Mouse (Mus musculus) midbrain, embryonic 11.5 days (tissue): ENCODE measurements around the gene Olfr1262. TPM values are rescaled to one million over a fixed set of nuclear protein-coding genes. Genes with fewer than 3 reads are reported as not detected.

Source experiments
- ATAC-seq: fragments of 200-750 bp; cut with Nextera tagmentation; 2 replicates; pipeline ENCODE4 v1.8.0; 2017; ENCODE audit warnings: moderate TSS enrichment, moderate library complexity; ENCODE audit not compliant: low FRiP score
- DNase-seq: peaks from one replicate; pipeline ENCODE4 v3.0.0; 2015; ENCODE audit warnings: low spot score; ENCODE audit errors: missing footprints
- H3K27ac ChIP-seq: fragments of 300-500 bp; sonication (generic); 2 replicates; pipeline ENCODE4 v1.5.1; 2014; ENCODE audit warnings: low read depth, low read length
- H3K27me3 ChIP-seq: fragments of 300-500 bp; sonication (generic); 2 replicates; pipeline ENCODE4 v1.6.1; 2014; ENCODE audit warnings: mild to moderate bottlenecking, low read length, moderate library complexity, mixed read lengths; ENCODE audit not compliant: control insufficient read depth, insufficient read depth
- H3K36me3 ChIP-seq: fragments of 300-500 bp; sonication (generic); 2 replicates; pipeline ENCODE4 v1.6.1; 2014; ENCODE audit warnings: mild to moderate bottlenecking, low read length, moderate library complexity, mixed read lengths; ENCODE audit not compliant: control insufficient read depth, insufficient read depth
- H3K4me1 ChIP-seq: fragments of 300-500 bp; sonication (generic); 2 replicates; pipeline ENCODE4 v1.6.1; 2014; ENCODE audit warnings: low read length; ENCODE audit not compliant: control insufficient read depth, insufficient read depth
- H3K4me2 ChIP-seq: fragments of 300-500 bp; sonication (generic); 2 replicates; pipeline ENCODE4 v1.6.1; 2014; ENCODE audit warnings: mild to moderate bottlenecking, moderate library complexity
- H3K4me3 ChIP-seq: fragments of 300-500 bp; sonication (generic); 2 replicates; pipeline ENCODE4 v1.5.1; 2014; ENCODE audit warnings: low read depth, low read length
- H3K9ac ChIP-seq: fragments of 300-500 bp; sonication (generic); 2 replicates; pipeline ENCODE4 v1.6.1; 2014; ENCODE audit warnings: low read length
- H3K9me3 ChIP-seq: fragments of 300-500 bp; sonication (generic); 2 replicates; pipeline ENCODE4 v1.6.1; 2016; ENCODE audit warnings: low read length; ENCODE audit not compliant: control insufficient read depth
- WGBS: fragments of 180-500 bp; shearing (Covaris S2); extraction: QIAGEN DNeasy Blood & Tissue Kit; methylation state at CpG from one replicate; pipeline ENCODE4 v1.1.7; 2014; 5-methylcytosine and 5-hydroxymethylcytosine counted together
- polyA plus RNA-seq: library from polyadenylated mRNA; unstranded; fragments of >200 nt; fragmentation: Nextera tagmentation; extraction: Ambion mirVana; gene quantifications from 2 replicates; pipeline ENCODE4 v1.2.1, GENCODE M21; 2014

The Olfr1262 gene
- polyA plus RNA-seq = not detected in 2 replicates

DNA sequence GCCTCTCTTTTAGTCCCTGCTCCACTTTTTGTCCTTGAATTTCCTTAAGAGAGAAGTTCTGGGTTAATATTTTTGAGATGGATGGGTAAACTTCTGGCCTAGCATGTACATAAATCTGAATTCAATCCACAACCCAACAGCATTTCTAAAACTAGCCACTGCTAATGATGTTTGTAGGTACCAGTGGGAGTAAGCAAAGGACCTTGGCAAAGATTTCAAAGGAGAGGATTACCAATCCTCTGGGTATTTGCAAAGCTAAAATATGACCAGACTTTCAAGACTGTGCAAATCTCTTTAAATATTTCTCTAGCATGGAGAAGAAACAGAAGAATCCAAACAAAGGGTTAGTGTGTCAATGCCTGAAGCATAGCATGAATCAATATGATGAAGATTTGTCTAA lies at the start of gene Olfr1262:
Gene Olfr1262, plus strand, starts transcription at position 301 of the 400 bp plus-strand sequence.
- no peak for ATAC-seq
- no peak within 1 kb of the TSS for H3K27ac ChIP-seq
- no peaks in the 10 kb centered on the region for H3K36me3 ChIP-seq
- DNase-seq = no peak
- H3K4me2 ChIP-seq = no peak within 1 kb of the TSS
- no peak within 1 kb of the TSS for H3K9ac ChIP-seq
- no peaks in the 10 kb centered on the region for H3K9me3 ChIP-seq
- no peaks in the 10 kb centered on the region for H3K4me1 ChIP-seq
- H3K4me3 ChIP-seq = no peak within 1 kb of the TSS
- H3K27me3 ChIP-seq = no peaks in the 10 kb centered on the region

DNA sequence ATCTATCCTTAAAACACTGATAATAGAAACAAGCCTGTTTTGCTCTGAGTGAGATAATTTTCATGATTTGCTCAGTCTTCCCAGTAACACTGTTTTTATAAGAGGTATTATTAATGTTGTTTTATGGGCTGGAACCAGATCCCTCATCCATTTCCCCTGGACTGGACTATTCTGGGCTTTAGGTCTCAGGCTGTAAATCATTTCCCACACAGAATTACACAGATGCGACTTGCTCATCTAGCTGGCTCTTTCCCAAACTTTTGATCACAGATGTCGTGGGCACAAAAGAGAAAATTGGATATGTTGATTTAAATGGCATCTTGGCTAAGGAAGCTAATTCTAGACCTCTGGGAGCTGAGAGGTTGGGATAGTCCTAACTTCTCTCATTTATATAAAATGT lies 25.8 kb upstream of the Olfr1262 start, which contains the start of gene Olfr1260:
Gene Olfr1260, plus strand, starts transcription at position 157 of the 400 bp plus-strand sequence.
- Histone ChIP-seq H3K4me2 (no peak within 1 kb of the TSS), H3K4me1 (no peaks in the 10 kb centered on the region), H3K9me3 (no peaks in the 10 kb centered on the region), H3K27me3 (no peaks in the 10 kb centered on the region), H3K27ac (no peak within 1 kb of the TSS), H3K9ac (no peak within 1 kb of the TSS), H3K4me3 (no peak within 1 kb of the TSS), H3K36me3 (no peaks in the 10 kb centered on the region)
- WGBS = 77% methylated on average over 2 of the region's 2 CpGs
- DNase-seq (no peak), ATAC-seq (no peak)

DNA sequence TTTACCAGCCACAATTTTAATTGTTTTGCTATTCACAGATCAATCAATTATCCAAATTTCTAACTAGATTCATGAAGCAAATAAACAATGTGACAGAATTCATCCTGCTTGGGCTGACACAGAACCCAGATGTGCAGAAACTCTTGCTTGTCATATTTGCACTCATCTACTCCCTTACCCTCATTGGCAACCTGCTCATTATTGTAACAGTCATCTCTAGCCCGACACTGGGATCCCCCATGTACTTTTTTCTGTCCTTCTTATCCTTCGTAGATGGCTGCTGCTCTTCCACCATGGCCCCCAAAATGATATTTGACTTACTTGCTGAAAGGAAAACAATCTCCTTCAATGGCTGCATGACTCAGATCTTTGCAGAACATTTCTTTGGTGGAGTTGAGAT lies 22.2 kb upstream of the Olfr1262 start:
- no peak overlapping the region for H3K4me3 ChIP-seq
- H3K27me3 ChIP-seq = no peaks in the 10 kb centered on the region
- no peak overlapping the region for H3K4me2 ChIP-seq
- ATAC-seq (no peak), DNase-seq (no peak)
- WGBS = 87% methylated on average over 2 of the region's 2 CpGs
- H3K27ac ChIP-seq = no peak overlapping the region
- H3K9me3 ChIP-seq = no peaks in the 10 kb centered on the region
- H3K36me3 ChIP-seq = no peaks in the 10 kb centered on the region
- H3K9ac ChIP-seq = no peak overlapping the region
- H3K4me1 ChIP-seq = no peaks in the 10 kb centered on the region

DNA sequence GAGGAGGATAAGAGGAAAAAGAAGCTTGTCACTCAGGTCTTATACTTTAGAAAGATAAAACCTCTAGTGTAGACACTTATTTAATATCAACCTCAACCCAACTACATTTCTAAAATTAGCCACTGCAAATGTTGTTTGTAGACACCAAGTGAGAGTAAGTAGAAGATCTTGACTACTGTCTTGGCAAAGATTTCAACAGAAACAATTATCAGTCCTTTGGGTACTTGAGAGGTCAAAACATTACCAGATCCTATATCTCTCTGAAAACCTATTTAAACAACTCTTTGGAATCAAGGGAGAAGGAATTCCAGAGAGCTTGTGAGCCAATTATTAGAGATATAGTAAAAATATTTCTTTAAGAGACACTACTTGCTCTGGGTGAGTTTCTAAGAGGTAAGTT lies 9.0 kb upstream of the Olfr1262 start, which contains the start of gene Olfr1261:
Gene Olfr1261, plus strand, starts transcription at position 301 of the 400 bp plus-strand sequence.
- Histone ChIP-seq H3K9ac (no peak within 1 kb of the TSS), H3K4me3 (no peak within 1 kb of the TSS), H3K27ac (no peak within 1 kb of the TSS), H3K36me3 (no peaks in the 10 kb centered on the region), H3K9me3 (no peaks in the 10 kb centered on the region), H3K4me1 (no peaks in the 10 kb centered on the region), H3K27me3 (no peaks in the 10 kb centered on the region), H3K4me2 (no peak within 1 kb of the TSS)
- ATAC-seq = no peak
- DNase-seq = no peak

DNA sequence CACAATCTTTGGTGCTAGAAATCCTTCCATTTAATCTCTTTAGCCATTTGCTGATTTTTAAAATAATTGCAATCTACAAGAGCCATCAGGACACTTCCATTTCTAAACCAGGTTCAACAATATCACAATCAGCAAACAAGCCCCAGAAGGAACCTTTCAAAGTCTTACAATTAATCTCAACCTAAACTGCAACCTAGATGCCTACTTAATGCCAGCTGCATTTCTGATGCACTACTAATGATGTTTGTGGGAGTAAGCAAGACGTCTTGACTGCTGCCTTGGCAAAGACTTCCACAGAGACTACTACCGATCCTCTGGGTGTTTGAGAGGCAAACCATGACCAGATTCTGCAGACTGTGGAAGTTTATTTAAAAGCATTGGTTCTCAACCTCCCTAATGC lies 11.9 kb downstream of the Olfr1262 start, which contains the start of gene Olfr1263:
Gene Olfr1263, plus strand, starts transcription at position 301 of the 400 bp plus-strand sequence.
- H3K9ac ChIP-seq = no peak within 1 kb of the TSS
- 85% methylated on average over 2 of the region's 2 CpGs for WGBS
- no peaks in the 10 kb centered on the region for H3K9me3 ChIP-seq
- no peak within 1 kb of the TSS for H3K27ac ChIP-seq
- H3K4me1 ChIP-seq = no peaks in the 10 kb centered on the region
- H3K4me2 ChIP-seq = no peak within 1 kb of the TSS
- H3K36me3 ChIP-seq = no peaks in the 10 kb centered on the region
- H3K27me3 ChIP-seq = no peaks in the 10 kb centered on the region
- H3K4me3 ChIP-seq = no peak within 1 kb of the TSS
- ATAC-seq (no peak), DNase-seq (no peak)

DNA sequence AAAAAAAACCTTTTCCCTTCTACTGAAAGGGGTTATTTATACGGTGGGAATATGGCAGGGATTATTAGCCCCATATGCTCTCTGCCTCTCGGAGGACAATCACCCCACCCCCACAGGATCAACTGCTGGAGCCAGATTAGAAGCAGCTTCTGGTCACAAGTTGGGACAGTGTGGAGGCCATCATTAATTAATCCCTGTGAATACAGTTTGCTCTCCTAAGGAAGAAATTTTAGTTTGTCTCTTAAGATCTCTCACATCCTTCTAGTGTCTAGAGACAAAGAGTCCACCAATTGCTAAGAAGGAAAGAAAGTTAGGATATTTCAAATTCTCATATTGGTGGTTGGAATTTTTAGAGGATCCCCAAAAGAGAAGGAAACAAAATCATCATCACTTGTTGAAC lies 25.5 kb downstream of the Olfr1262 start, which contains the start of gene Olfr1264:
Gene Olfr1264, minus strand, starts transcription at position 101 of the 400 bp plus-strand sequence.
- Histone ChIP-seq H3K27me3 (no peaks in the 10 kb centered on the region), H3K9ac (no peak within 1 kb of the TSS), H3K4me1 (no peaks in the 10 kb centered on the region), H3K4me2 (no peak within 1 kb of the TSS), H3K27ac (no peak within 1 kb of the TSS), H3K9me3 (no peaks in the 10 kb centered on the region), H3K4me3 (no peak within 1 kb of the TSS), H3K36me3 (no peaks in the 10 kb centered on the region)
- WGBS = 71% methylated on average over 2 of the region's 2 CpGs
- ATAC-seq = no peak
- no peak for DNase-seq

DNA sequence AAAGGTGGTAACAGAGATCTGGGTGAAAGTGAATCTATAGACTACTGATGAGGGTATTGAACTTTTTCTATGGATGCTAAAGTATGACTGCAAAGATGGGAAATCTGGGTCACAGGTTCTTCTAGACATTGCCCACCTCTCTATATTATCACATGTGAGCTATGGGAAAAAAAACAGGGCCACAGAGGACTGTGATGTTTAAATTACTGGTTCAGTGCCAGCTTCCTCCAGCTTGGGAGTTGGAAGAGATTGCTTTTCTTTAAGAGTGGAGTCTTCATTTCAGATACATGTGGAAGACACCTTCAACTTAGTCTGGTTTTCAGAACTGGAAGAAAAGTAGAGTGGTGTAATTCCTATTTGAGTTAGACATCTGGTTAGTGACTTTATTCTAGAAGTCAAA lies 35.1 kb downstream of the Olfr1262 start, which contains the start of gene Olfr1265:
Gene Olfr1265, plus strand, starts transcription at position 301 of the 400 bp plus-strand sequence.
- Histone ChIP-seq H3K27me3 (no peaks in the 10 kb centered on the region), H3K4me2 (no peak within 1 kb of the TSS), H3K4me3 (no peak within 1 kb of the TSS), H3K4me1 (no peaks in the 10 kb centered on the region), H3K36me3 (no peaks in the 10 kb centered on the region), H3K9me3 (no peaks in the 10 kb centered on the region), H3K9ac (no peak within 1 kb of the TSS), H3K27ac (no peak within 1 kb of the TSS)
- DNase-seq (no peak), ATAC-seq (no peak)

Other genes starting within 250 kb of the Olfr1262 start
- not detected in 2 replicates for gene Olfr1253, start 243.1 kb upstream of the Olfr1262 start, polyA plus RNA-seq
- not detected in 2 replicates for gene Olfr1254, start 206.5 kb upstream of the Olfr1262 start, polyA plus RNA-seq
- gene Olfr1255, start 188.1 kb upstream of the Olfr1262 start, polyA plus RNA-seq = not detected in 2 replicates
- not detected in 2 replicates for gene Olfr1256, start 158.6 kb upstream of the Olfr1262 start, polyA plus RNA-seq
- not detected in 2 replicates for gene Olfr48, start 151.9 kb upstream of the Olfr1262 start, polyA plus RNA-seq
- gene Olfr1257, start 121.7 kb upstream of the Olfr1262 start, polyA plus RNA-seq = not detected in 2 replicates
- not detected in 2 replicates for gene Olfr1258, start 72.8 kb upstream of the Olfr1262 start, polyA plus RNA-seq
- not detected in 2 replicates for gene Olfr1259, start 51.5 kb upstream of the Olfr1262 start, polyA plus RNA-seq
- gene Olfr1260, start 25.8 kb upstream of the Olfr1262 start, polyA plus RNA-seq = not detected in 2 replicates
- gene Olfr1261, start 8.9 kb upstream of the Olfr1262 start, polyA plus RNA-seq = not detected in 2 replicates
- gene Olfr1263, start 12.0 kb downstream of the Olfr1262 start, polyA plus RNA-seq = not detected in 2 replicates
- not detected in 2 replicates for gene Olfr1264, start 25.4 kb downstream of the Olfr1262 start, polyA plus RNA-seq
- gene Olfr1265, start 35.2 kb downstream of the Olfr1262 start, polyA plus RNA-seq = not detected in 2 replicates
- gene Olfr140, start 63.4 kb downstream of the Olfr1262 start, polyA plus RNA-seq = not detected in 2 replicates
- not detected in 2 replicates for gene Olfr1269, start 121.3 kb downstream of the Olfr1262 start, polyA plus RNA-seq
- gene Olfr32, start 142.2 kb downstream of the Olfr1262 start, polyA plus RNA-seq = not detected in 2 replicates
- gene Olfr1270, start 152.9 kb downstream of the Olfr1262 start, polyA plus RNA-seq = not detected in 2 replicates
- not detected in 2 replicates for gene Olfr1506, start 224.3 kb downstream of the Olfr1262 start, polyA plus RNA-seq